Mouse (Mus musculus): ENCODE results near the gene Myo9b. TPM values are rescaled to one million over a fixed set of nuclear protein-coding genes. Genes with fewer than 3 reads are reported as not detected.

Myo9b gene
- polyA plus RNA-seq, 1 experiment = 107 TPM

DNA sequence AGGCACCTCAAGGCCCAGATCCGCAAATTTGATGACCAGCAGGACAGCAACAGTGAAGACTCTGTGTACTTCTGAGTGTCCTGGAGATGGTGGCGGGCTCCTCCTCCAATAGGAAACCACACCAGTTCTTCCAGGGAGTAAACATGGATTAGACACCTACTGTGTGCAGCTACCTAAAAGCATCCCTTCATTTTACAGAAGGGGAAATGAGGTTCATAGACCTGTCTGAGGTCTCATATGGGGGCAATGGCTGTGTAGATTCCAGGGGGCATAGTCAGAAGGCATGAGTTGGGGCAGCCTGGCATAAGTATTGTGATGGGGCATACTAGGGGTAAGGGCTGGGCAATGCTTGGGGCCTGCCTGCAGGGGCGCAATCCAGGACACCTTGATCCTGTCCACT is 100.5 kb downstream of the Myo9b start:
- H3K4me3 ChIP-seq (ENCODE audit: insufficient read depth, low read length) = no peak overlapping the region
- no peak for TF ChIP-seq CTCF (IDR thresholded peaks at IDR 0.05; ENCODE audit: low read depth, low read length)
- TF ChIP-seq POLR2A (IDR thresholded peaks at IDR 0.05; ENCODE audit: borderline replicate concordance, low read depth, low read length) = no peak
- H3K4me1 ChIP-seq (ENCODE audit: control insufficient read depth, insufficient read depth, low read length) = peaks cover 29% of the 10 kb centered on the region
- H3K27ac ChIP-seq (ENCODE audit: insufficient read depth, low read depth, low read length) = no peak overlapping the region

DNA sequence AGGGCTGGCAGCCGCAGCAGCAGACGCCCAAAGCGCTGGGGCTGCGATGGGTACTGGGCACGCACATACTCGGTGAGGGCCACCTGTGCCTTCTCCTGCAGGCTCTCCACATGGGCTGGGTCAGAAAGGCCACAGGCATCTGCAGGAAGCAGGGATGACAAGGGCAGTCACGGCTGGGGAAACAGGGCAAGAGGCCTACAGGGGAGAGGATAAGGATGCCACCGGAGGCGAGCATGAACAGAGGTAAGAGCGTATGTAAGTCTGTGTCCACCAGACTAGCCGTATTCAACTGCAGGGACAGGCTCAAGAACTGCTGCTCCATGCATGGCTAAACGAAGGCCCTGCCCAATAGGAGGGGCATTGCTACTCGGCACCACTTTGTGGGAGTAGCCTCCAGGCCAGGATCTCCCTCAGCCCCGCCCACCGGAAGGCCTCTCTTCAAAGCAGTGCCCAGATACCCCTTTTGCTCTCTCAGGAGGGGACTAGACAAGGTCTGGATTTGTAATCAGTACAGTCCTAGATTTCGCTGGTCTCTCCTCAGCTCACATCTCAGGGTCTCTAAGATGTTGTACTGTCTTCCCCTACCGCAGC is 102.2 kb downstream of the Myo9b start:
- H3K4me1 ChIP-seq (ENCODE audit: control insufficient read depth, insufficient read depth, low read length) = peaks cover 16% of the 10 kb centered on the region
- no peak for TF ChIP-seq CTCF (IDR thresholded peaks at IDR 0.05; ENCODE audit: low read depth, low read length)
- TF ChIP-seq POLR2A (IDR thresholded peaks at IDR 0.05; ENCODE audit: borderline replicate concordance, low read depth, low read length) = no peak
- H3K27ac ChIP-seq (ENCODE audit: insufficient read depth, low read depth, low read length) = no peak overlapping the region
- H3K4me3 ChIP-seq (ENCODE audit: insufficient read depth, low read length) = no peak overlapping the region

DNA sequence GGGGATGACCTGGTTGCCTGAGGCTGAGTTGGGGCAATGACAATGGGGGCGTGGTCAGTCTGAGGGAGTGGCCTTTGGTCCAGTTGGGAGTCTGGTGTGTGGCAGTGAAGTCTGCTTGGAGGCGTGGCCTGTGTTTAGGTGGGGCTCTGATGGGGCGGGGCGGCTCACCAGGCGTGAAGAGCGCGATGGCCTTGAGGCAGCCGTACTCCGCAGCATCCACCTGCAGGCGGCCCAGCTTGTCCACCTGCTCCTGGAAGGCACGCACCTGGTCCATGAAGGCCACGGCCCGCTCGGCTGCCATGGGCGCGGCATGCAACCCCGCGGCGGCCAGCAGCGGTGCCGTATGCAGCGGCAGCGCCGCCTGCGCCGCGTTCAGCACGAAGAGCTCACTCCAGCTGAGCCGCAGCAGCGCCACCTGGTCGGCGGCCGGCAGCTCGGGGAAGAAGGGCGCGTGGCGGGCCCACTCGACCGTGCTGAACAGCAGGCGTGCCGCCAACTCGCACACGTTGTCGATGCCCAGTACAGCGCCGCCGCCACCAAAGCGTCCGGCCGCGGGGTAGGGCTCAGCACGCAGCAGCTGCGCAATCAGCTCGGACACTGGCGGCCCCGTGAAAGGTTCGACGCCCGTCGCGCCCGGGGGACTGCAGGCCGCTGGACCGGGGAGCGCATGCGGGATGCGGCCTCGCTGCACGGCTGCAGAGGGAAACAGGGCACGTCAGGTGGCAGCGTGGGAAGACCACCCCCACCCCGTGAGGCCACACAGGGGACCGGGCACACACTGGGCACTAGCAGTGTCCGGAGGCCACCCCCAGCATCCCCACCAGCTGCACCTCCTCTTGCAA is 103.3 kb downstream of the Myo9b start:
- Histone ChIP-seq H3K27ac (ENCODE audit: insufficient read depth, low read depth, low read length) (no peak overlapping the region), H3K4me1 (ENCODE audit: control insufficient read depth, insufficient read depth, low read length) (peaks cover 13% of the 10 kb centered on the region), H3K4me3 (ENCODE audit: insufficient read depth, low read length) (no peak overlapping the region)
- TF ChIP-seq CTCF (IDR thresholded peaks at IDR 0.05; ENCODE audit: low read depth, low read length) (no peak), POLR2A (IDR thresholded peaks at IDR 0.05; ENCODE audit: borderline replicate concordance, low read depth, low read length) (no peak)

DNA sequence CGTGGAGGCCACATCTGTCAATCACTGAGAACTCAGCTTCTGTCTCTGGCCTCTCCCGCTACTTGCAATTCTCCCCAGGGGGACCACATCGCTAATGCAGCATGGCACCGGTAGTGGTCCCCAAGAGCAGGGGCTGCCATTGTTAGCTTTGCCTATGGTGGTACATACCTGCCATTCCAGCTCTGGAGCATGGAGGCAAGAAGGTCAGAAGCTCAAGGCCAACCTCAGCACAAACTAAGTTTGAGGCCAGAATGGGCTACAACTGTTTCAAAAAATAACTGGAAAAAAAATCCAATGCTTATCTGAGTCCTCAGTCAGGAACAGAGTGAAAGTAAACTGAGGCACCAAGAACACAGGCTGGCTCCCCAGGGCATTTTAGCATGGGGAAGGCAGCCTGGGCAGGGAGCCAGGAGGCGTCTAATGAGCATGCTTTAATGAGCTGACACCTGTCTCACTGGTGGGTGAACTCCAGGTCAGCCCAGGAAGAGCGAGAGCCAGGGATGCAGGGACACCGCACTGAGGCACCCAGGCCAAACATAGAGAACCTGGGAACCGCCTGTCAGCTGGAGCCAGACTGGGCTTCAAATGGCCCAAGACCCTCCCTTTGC is 104.0 kb downstream of the Myo9b start:
- H3K4me3 ChIP-seq (ENCODE audit: insufficient read depth, low read length) = no peak overlapping the region
- peaks cover 12% of the 10 kb centered on the region for H3K4me1 ChIP-seq (ENCODE audit: control insufficient read depth, insufficient read depth, low read length)
- H3K27ac ChIP-seq (ENCODE audit: insufficient read depth, low read depth, low read length) = no peak overlapping the region
- no peak for TF ChIP-seq CTCF (IDR thresholded peaks at IDR 0.05; ENCODE audit: low read depth, low read length)
- no peak for TF ChIP-seq POLR2A (IDR thresholded peaks at IDR 0.05; ENCODE audit: borderline replicate concordance, low read depth, low read length)

DNA sequence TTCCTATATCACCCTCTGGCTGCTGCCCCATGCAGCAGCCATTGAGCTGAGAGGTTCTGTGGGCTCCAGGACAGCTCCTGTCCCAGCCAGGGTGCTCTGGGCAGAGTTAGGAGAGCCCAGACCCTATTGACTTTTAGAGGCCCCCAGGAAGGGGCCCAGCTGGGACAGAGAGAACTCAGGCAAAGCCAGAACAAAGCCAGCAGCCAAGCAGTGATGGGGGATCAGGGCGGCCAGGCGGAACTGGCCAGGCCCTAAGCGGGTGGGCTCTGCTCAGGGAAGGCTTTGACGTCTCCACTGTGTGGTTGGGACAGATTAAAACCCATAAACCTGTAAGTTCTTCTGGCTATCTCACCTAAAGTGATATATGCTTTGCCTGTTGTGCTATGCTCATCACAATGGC is 106.5 kb downstream of the Myo9b start:
- H3K4me1 ChIP-seq (ENCODE audit: control insufficient read depth, insufficient read depth, low read length) = peaks cover 11% of the 10 kb centered on the region
- TF ChIP-seq CTCF (IDR thresholded peaks at IDR 0.05; ENCODE audit: low read depth, low read length) (no peak), POLR2A (IDR thresholded peaks at IDR 0.05; ENCODE audit: borderline replicate concordance, low read depth, low read length) (no peak)
- H3K27ac ChIP-seq (ENCODE audit: insufficient read depth, low read depth, low read length) = no peak overlapping the region
- no peak overlapping the region for H3K4me3 ChIP-seq (ENCODE audit: insufficient read depth, low read length)

DNA sequence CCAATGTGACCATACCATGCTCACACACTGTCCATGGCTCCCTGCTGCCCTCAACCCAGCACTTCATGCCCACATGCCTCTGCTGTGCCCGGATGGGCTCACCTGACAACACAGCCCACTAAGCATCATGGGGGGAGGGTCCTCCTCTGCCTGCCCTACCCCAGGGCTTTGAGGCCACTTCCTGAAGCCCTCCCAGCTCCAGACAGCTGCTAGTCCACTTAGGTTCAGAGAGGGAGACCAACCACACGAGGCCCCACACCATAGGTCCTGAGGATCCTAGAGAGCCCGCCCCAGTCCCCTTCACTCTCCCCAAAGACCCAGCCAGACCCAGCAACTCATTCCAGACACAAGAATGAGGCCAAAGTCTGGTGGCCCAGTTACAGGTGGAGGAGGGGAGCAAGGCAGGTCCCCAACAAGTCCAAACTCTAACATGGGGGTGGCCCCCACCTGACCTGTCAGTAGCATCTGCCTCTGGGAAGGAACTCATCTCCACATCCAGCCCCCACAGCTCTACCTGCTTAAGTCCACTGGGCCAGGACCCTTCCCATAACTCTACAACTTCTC is 107.1 kb downstream of the Myo9b start:
- Histone ChIP-seq H3K4me1 (ENCODE audit: control insufficient read depth, insufficient read depth, low read length) (peaks cover 11% of the 10 kb centered on the region), H3K27ac (ENCODE audit: insufficient read depth, low read depth, low read length) (no peak overlapping the region), H3K4me3 (ENCODE audit: insufficient read depth, low read length) (peak overlapping the region; percentile 78; the same call in 1 of the 2 replicates)
- TF ChIP-seq CTCF (IDR thresholded peaks at IDR 0.05; ENCODE audit: low read depth, low read length) (no peak), POLR2A (IDR thresholded peaks at IDR 0.05; ENCODE audit: borderline replicate concordance, low read depth, low read length) (no peak)

DNA sequence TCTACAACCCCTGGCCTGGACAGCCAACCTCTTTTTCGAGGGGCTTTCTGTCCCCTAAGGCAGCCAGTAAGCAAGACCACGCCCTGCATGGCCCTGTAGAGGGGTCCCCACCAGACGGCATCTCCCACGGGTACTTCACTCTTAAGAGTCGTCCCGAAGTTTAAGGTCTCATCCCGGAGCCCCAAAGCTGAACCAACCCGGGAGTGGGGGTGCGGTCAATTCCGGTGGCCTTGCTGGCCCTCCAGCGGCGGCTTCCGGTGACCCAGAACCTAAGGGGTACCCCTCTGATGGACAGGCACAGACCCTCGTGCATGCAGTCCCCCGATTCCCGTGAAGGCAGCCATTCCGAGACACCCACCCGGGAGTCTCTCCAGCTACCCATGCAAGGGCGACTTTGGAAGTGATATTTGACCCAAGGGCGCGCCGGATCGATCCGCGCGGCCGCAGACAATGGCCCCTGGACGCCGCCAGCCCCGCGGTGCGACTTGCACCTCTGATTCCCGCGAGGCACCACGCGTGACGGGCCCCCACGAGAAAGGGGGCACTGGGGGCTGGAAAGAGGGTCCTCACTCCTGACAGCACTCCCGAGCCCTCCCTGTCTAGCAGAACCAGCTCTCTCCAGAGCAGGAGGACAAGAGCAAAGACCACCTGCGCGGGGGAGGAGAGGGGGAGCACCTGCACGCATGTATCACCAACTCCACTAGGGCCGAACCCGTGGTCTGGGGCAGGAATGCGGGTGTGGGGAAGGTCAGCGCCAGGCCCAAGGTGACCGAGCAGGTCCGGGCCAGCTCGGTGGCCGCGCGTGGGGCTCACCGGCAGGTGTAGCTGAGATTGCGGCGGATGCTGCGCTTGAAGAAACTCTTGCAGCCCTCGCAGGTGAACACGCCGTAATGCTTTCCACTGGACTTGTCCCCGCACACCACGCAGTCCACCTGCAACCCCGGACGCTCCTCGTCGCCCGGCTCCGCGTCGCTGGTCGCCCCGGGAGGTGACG is 108.0 kb downstream of the Myo9b start:
- Histone ChIP-seq H3K27ac (ENCODE audit: insufficient read depth, low read depth, low read length) (no peak overlapping the region), H3K4me1 (ENCODE audit: control insufficient read depth, insufficient read depth, low read length) (peaks cover 11% of the 10 kb centered on the region), H3K4me3 (ENCODE audit: insufficient read depth, low read length) (peak overlapping the region; percentile 78)
- TF ChIP-seq CTCF (IDR thresholded peaks at IDR 0.05; ENCODE audit: low read depth, low read length) = no peak
- TF ChIP-seq POLR2A (IDR thresholded peaks at IDR 0.05; ENCODE audit: borderline replicate concordance, low read depth, low read length) = no peak

DNA sequence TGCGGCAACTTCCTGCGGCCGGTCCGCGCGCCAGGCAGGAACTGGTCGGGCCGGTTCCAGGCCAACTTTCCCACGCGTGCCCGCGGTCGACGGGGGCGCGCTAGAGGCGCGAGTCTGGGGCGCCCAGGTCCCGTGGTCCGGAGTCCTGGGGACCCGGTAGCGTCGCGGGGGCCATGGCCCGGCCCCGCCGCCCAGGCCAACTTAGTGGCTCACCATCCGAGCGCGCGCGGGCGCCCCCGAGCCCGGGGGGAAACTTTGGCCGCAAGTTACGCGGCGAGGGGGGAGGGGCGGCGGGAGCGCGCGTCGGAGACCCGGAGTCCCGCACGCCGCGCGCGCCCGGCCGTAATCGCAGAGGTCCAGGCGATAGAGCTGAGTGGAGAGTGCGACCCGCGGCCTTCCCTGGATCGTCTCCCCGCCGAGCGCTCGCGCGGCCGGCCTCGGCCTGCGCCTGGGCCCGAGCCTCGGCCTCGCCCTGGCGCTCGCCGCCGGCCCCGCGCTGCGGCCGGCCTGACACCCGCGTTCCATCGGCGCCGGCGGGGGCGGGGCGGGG is 109.0 kb downstream of the Myo9b start, which contains the start of gene Nr2f6:
TSS of gene Nr2f6 (minus strand) at position 540 of the 550 bp plus-strand sequence.
- H3K27ac ChIP-seq (ENCODE audit: insufficient read depth, low read depth, low read length) = peak within 1 kb of the TSS; percentile 58
- no peak for TF ChIP-seq POLR2A (IDR thresholded peaks at IDR 0.05; ENCODE audit: borderline replicate concordance, low read depth, low read length)
- H3K4me3 ChIP-seq (ENCODE audit: insufficient read depth, low read length) = peak within 1 kb of the TSS; percentile 78

More for the DNA sequence above, 109.0 kb downstream of the Myo9b start, which contains the start of gene Nr2f6:
- peaks cover 11% of the 10 kb centered on the region for H3K4me1 ChIP-seq (ENCODE audit: control insufficient read depth, insufficient read depth, low read length)

Measured in bone marrow macrophage, adult 2 months (primary cell).